In the genomic region with DNA sequence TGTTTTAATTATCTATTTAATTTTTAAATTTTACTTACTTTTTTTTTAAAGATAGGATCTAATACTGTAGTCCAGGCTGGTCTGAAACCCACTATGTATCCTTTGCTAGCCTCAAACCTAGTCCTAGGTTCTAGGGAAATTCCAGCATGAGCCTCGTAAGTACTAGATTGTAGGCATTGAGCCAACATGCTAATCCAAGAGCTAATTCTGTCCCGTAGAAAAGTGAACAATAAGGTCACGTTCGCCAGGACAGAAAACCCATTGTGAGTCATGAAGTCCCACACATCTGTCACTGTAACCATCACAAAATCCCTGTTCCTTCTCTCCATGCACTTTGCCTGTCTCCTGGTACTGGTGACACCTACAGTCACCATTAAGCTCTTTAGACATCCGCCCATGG, we compare ENCODE assay signal across 23 mouse cellular contexts. TPM values are rescaled to one million over a fixed set of nuclear protein-coding genes. Genes with fewer than 3 reads are reported as not detected.
"Had no signal": no experiment of that assay in that cellular context is flagged by ENCODE, and none has a peak within 500 bp of the region (broad histone marks: within the 10 kb centered on the region; RNA-seq: fewer than 3 reads in every experiment).

No protein-coding gene starts in this region.

- H3K9me3 ChIP-seq: liver, embryonic 13.5 days; neural tube, embryonic 12.5 days; neural tube, embryonic 15.5 days had no signal

- H3K27me3 ChIP-seq: liver, embryonic 13.5 days; neural tube, embryonic 12.5 days; neural tube, embryonic 15.5 days had no signal

- H3K36me3 ChIP-seq: liver, embryonic 13.5 days; neural tube, embryonic 15.5 days had no signal

- H3K9ac ChIP-seq: liver, embryonic 13.5 days; neural tube, embryonic 12.5 days; neural tube, embryonic 15.5 days had no signal

- H3K4me3 ChIP-seq: layer of hippocampus, adult 2 months; liver, embryonic 13.5 days; neural tube, embryonic 12.5 days; neural tube, embryonic 15.5 days had no signal

- H3K4me1 ChIP-seq: liver, embryonic 13.5 days had no signal

- H3K27ac ChIP-seq: kidney, postnatal 0 days; layer of hippocampus, adult 2 months; liver, embryonic 13.5 days; neural tube, embryonic 12.5 days; neural tube, embryonic 15.5 days had no signal

- H3K4me2 ChIP-seq: liver, embryonic 13.5 days; midbrain, embryonic 11.5 days; neural tube, embryonic 12.5 days; neural tube, embryonic 15.5 days had no signal

- DNase-seq: kidney, postnatal 25 days; layer of hippocampus, adult 9-11 months; liver, embryonic 13.5 days; lung, adult 2 months; lung, postnatal 14 days; lung, postnatal 4 days; midbrain, embryonic 14.5 days; thymus, adult 2 months; thymus, postnatal 14 days; thymus, postnatal 4 days had no signal

RNA-seq across cellular contexts. Expression of a gene that starts 53.8 kb away (rescaled TPM):
- total RNA-seq: liver, adult 2 months; megakaryocyte progenitor cell, adult 5-6 weeks; megakaryocyte-erythroid progenitor cell, adult 5-6 weeks had no signal
- polyA plus RNA-seq: kidney, embryonic 14.5 days; kidney, postnatal 0 days; liver, adult 2 months; liver, embryonic 16.5 days; lung, embryonic 16.5 days; spleen, adult 2 months; stomach, embryonic 16.5 days; thymus, adult 2 months had no signal
